Mouse (Mus musculus) stomach, embryonic 14.5 days (tissue): ENCODE measurements around the gene Cyb5rl. TPM values are rescaled to one million over a fixed set of nuclear protein-coding genes. Genes with fewer than 3 reads are reported as not detected.
A peak's percentile ranks its signal among the peaks of the same experiment; 100 is the strongest.

ENCODE experiments used
- ATAC-seq: fragments of 200-750 bp; cut with Nextera tagmentation; 2 replicates; pipeline ENCODE4 v1.8.0; 2017; ENCODE audit warnings: low read depth, moderate TSS enrichment; ENCODE audit not compliant: insufficient number of reproducible peaks, insufficient read depth, low FRiP score
- H3K27ac ChIP-seq: fragments of 300-500 bp; sonication (generic); 2 replicates; pipeline ENCODE4 v1.5.1; 2014; ENCODE audit warnings: mild to moderate bottlenecking, low read length, moderate library complexity, mixed read lengths
- H3K27me3 ChIP-seq: fragments of 300-500 bp; sonication (generic); 2 replicates; pipeline ENCODE4 v1.6.1; 2014; ENCODE audit warnings: low read length, control low read depth, mixed read lengths; ENCODE audit not compliant: control insufficient read depth, insufficient read depth
- H3K36me3 ChIP-seq: fragments of 300-500 bp; sonication (generic); 2 replicates; pipeline ENCODE4 v1.6.1; 2014; ENCODE audit warnings: mild to moderate bottlenecking, control low read depth, low read length, moderate library complexity, mixed read lengths; ENCODE audit not compliant: control insufficient read depth, insufficient read depth
- H3K4me1 ChIP-seq: fragments of 300-500 bp; sonication (generic); 2 replicates; pipeline ENCODE4 v1.6.1; 2014; ENCODE audit warnings: low read length, control low read depth, mixed read lengths; ENCODE audit not compliant: control insufficient read depth, insufficient read depth
- H3K4me2 ChIP-seq: fragments of 300-500 bp; sonication (generic); replicated peaks from 2 replicates; pipeline ENCODE4 v1.6.1; 2014; ENCODE audit warnings: low read depth, low read length, control low read depth
- H3K4me3 ChIP-seq: fragments of 300-500 bp; sonication (generic); 2 replicates; pipeline ENCODE4 v1.5.1; 2014; ENCODE audit warnings: low read depth, low read length, control low read depth
- H3K9ac ChIP-seq: fragments of 300-500 bp; sonication (generic); replicated peaks from 2 replicates; pipeline ENCODE4 v1.6.1; 2014; ENCODE audit warnings: low read depth, mild to moderate bottlenecking, control low read depth, low read length, moderate library complexity, mixed read lengths
- H3K9me3 ChIP-seq: fragments of 300-500 bp; sonication (generic); 2 replicates; pipeline ENCODE4 v1.6.1; 2016; ENCODE audit warnings: low read depth, low read length, control low read depth; ENCODE audit not compliant: control insufficient read depth
- WGBS: fragments of 180-500 bp; shearing (Covaris S2); extraction: QIAGEN DNeasy Blood & Tissue Kit; methylation state at CpG from one replicate; pipeline ENCODE4 v1.1.7; 2014; 5-methylcytosine and 5-hydroxymethylcytosine counted together
- polyA plus RNA-seq: library from polyadenylated mRNA; unstranded; fragments of >200 nt; fragmentation: Nextera tagmentation; extraction: Ambion mirVana; gene quantifications from 2 replicates; pipeline ENCODE4 v1.2.1, GENCODE M21; 2014

Cyb5rl gene
- 4.9 and 7.4 TPM in 2 replicates for polyA plus RNA-seq

DNA sequence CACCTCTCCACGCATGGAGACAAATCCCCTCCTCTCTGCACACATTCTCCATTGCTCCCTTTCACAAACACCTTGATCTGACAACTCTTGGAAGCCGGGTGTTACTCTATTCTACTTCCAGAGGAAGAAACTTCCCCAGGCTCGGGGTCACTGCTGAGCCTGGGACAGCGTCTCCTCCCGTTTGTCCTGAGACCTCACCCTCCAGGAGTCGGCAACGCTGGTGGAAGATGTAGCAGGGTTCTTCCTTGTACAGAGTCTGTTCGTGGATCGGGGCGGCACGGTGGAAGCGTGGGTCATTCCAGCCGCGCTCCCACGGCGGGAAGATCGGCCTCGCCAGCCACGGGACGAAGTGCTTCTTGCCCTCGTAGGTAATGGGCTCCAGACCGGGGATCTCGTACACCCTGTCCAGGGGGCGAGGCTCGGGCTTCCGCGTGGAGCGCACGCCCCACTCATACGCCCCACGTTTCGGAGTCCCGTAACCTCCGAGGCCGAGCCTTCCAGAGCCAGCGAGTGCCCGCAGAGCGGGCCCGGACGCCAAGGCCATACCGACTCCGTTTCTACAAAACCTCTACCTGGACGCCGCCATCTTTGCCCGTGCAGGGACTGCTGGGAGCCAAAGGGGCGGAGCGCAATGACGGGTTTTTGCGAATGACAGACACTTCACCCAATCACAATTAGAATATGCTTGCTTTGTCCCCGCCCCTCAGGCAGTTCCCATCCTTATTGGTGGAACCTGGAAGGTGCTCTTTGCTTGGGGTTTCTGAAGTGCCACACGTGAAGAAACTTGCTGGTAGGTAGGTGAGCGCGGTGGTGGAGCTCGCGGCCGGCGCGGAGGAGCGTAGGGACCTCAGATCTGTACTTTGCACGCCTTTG is at the start of gene Cyb5rl, which contains the start of gene Mrpl37:
Gene Cyb5rl, plus strand, starts transcription at position 737 of the 873 bp plus-strand sequence.
Gene Mrpl37, minus strand, starts transcription at position 617 of the 873 bp plus-strand sequence.
- ATAC-seq, result peak; percentile 98
- Histone ChIP-seq H3K36me3 (peaks cover 19% of the 10 kb centered on the region), H3K4me2 (peak within 1 kb of the TSS; percentile 99), H3K9ac (peak within 1 kb of the TSS; percentile 75), H3K27ac (peak within 1 kb of the TSS; percentile 48; the same call in 1 of the 2 replicates), H3K4me1 (peaks cover 12% of the 10 kb centered on the region), H3K27me3 (no peaks in the 10 kb centered on the region), H3K9me3 (no peaks in the 10 kb centered on the region), H3K4me3 (peak within 1 kb of the TSS; percentile 94)
- under 1% methylated on average over 60 of the region's 60 CpGs for WGBS

DNA sequence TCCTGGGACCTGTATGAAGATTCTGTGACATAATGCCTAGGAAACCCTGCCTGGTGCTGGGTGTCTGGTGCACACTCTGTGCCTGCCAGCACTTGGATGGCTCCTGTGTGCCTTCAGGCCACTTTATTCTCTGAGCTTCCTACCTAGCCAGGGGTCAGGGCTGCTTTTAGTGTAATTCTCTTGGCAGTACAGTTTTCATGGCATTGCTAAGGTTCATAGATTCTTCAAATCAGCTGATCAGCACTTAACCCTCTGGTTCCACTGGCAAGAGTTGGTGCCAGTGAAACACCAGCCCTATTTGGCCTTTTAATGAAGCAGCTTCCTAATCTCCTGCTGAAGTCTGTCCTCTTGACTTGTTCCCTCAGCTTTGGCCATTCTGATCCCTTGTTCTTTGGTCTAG is 49.5 kb upstream of the Cyb5rl start:
- H3K9me3 ChIP-seq, result no peaks in the 10 kb centered on the region
- ATAC-seq, result no peak
- no peak overlapping the region for H3K4me2 ChIP-seq
- H3K4me1 ChIP-seq, result peaks cover 28% of the 10 kb centered on the region
- no peak overlapping the region for H3K9ac ChIP-seq
- H3K27ac ChIP-seq, result no peak overlapping the region; the same call in 1 of the 2 replicates
- no peaks in the 10 kb centered on the region for H3K27me3 ChIP-seq
- H3K36me3 ChIP-seq, result no peaks in the 10 kb centered on the region
- no peak overlapping the region for H3K4me3 ChIP-seq

DNA sequence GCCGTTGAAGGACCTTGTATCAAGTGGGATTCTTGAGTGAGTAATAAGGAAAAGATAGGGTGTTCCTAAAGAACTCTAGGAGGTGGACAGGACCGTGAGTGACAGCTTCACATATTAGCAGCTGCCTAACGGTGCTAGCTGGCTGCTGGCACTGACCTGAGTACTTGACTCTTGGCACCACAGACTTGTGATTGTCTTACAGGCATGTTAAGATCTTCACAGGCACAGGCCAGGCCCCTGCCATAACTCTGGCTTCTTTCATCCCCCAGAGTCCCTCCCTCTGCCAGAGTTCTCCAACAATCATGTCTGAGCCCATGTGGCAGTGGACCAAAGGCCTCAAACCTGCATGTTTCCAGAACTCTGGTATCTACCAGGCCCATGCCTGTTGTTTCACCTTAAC is 48.3 kb upstream of the Cyb5rl start:
- H3K9ac ChIP-seq, result no peak overlapping the region
- no peak overlapping the region for H3K4me2 ChIP-seq
- H3K27ac ChIP-seq, result 0 out of 2 replicates have a peak overlapping the region, but pooled peaks have one; percentile 10
- H3K4me3 ChIP-seq, result no peak overlapping the region
- no peaks in the 10 kb centered on the region for H3K9me3 ChIP-seq
- H3K36me3 ChIP-seq, result no peaks in the 10 kb centered on the region; the same call in 1 of the 2 replicates
- 66% methylated on average over 3 of the region's 3 CpGs for WGBS
- H3K4me1 ChIP-seq, result peaks cover 31% of the 10 kb centered on the region
- no peaks in the 10 kb centered on the region for H3K27me3 ChIP-seq
- ATAC-seq, result no peak

DNA sequence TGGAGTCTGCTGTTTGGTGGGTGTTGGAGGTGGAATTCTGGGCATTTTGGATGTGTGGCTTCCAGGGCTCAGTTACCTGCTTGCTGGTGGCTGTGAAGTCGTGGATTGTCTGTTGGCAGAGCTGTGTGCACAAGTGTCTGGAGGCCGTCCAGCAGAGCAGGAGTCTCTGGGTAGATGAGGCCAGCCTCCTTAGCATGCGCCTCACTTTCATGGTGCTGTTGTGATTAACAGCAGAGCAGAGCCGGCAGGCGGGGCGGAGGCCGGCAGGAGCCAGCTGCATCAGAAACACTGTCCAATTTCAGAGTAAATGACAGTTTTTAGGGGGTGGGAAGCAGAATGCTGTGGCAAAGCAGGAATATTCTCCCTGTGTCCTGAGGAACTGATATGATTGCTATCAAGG is 47.8 kb upstream of the Cyb5rl start:
- Histone ChIP-seq H3K9me3 (no peaks in the 10 kb centered on the region), H3K4me2 (no peak overlapping the region), H3K27me3 (no peaks in the 10 kb centered on the region), H3K36me3 (no peaks in the 10 kb centered on the region; the same call in 1 of the 2 replicates), H3K4me1 (peaks cover 31% of the 10 kb centered on the region), H3K4me3 (no peak overlapping the region), H3K27ac (peak overlapping the region; percentile 15; the same call in 1 of the 2 replicates), H3K9ac (no peak overlapping the region)
- WGBS, result 44% methylated on average over 7 of the region's 7 CpGs
- ATAC-seq, result no peak

DNA sequence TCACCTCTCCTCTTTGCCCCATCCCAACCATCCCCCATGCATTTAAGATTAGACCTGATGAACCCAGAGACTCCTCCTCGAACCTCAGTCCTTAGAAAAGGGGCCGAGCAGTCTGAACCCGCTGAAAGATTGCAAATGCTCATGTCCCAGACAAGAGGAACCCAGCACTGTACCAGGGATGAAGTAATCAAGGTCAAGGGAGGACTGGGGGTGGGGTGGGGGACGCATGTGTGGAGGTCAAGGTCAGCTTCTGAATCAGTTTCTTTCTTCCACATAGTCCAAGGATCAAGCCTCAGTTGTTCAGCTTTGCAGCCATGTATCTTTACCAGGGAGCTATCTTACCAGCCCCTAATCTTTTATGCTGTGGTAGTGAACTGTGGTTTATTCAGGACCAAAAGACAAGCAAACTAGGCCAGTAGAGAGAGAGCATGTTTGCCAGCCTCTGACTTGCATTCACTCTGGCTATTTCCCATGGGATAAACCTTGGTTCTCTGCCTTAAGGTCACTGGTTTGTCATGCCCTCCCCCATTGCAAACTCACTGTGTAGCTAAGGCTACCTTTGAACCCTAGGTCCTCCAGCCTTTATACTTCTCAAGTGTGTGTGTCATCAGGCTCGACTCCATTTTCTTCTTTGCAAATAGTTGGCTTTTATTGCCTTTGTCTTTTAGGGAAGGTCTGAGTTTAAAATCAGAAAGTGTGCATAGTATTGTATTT is 46.3 kb upstream of the Cyb5rl start:
- WGBS, result 67% methylated on average over 5 of the region's 5 CpGs
- Histone ChIP-seq H3K36me3 (no peaks in the 10 kb centered on the region; the same call in 1 of the 2 replicates), H3K27me3 (no peaks in the 10 kb centered on the region), H3K4me3 (no peak overlapping the region), H3K4me2 (no peak overlapping the region), H3K9ac (no peak overlapping the region), H3K9me3 (no peaks in the 10 kb centered on the region), H3K4me1 (peaks cover 29% of the 10 kb centered on the region), H3K27ac (no peak overlapping the region)
- no peak for ATAC-seq

DNA sequence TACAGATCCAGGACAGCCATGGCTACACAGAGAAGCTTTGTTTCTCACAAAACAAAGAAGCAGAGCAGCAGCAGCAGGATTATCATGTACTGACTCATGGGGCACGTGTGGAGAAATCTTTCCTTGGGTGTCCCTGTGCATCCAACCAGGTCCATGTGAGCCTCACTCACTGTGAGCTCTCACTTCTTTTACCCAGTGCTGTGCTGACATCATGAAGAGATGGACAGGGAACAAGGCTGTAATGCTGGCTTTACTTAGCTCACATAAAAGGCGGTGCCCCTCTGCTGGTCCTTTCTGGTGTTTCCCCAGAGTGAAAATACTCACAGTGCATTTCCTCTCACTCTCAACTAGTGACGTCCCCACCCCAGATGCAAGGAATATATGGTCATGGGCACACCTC is 45.3 kb upstream of the Cyb5rl start:
- Histone ChIP-seq H3K4me1 (peaks cover 21% of the 10 kb centered on the region), H3K36me3 (no peaks in the 10 kb centered on the region; the same call in 1 of the 2 replicates), H3K4me3 (no peak overlapping the region), H3K4me2 (no peak overlapping the region), H3K9ac (no peak overlapping the region), H3K27ac (no peak overlapping the region), H3K9me3 (no peaks in the 10 kb centered on the region), H3K27me3 (no peaks in the 10 kb centered on the region)
- 75% methylated on average over 3 of the region's 3 CpGs for WGBS
- no peak for ATAC-seq

DNA sequence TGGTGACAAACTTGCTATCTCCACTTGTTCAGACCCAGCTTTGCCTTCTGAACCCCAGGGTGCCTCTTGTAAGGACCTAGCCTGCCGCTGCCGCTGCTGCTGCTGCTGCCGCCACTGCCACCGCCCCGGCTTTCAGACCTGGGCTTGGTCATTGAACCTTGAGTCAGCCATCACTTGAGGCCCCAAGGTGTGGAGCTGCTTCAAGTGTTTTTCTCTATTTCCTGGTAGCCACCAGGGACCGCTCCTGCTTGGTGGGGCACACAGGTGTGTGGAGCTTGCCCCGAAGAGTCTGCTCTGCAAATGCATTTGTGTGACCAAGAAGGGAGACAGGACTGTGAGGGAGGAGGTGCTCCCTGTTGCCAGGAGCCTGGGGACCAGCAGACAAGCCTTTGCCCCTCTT is 41.9 kb upstream of the Cyb5rl start:
- no peak overlapping the region for H3K27ac ChIP-seq
- H3K9ac ChIP-seq, result no peak overlapping the region
- no peaks in the 10 kb centered on the region for H3K9me3 ChIP-seq
- H3K4me1 ChIP-seq, result 0 out of 2 replicates have a peak, but pooled peaks cover 3% of the 10 kb centered on the region
- 77% methylated on average over 7 of the region's 7 CpGs for WGBS
- peaks cover 3% of the 10 kb centered on the region; the same call in 1 of the 2 replicates for H3K36me3 ChIP-seq
- H3K27me3 ChIP-seq, result no peaks in the 10 kb centered on the region
- H3K4me3 ChIP-seq, result no peak overlapping the region
- ATAC-seq, result 0 out of 2 replicates have a peak, but pooled peaks have one; percentile 23
- H3K4me2 ChIP-seq, result no peak overlapping the region

DNA sequence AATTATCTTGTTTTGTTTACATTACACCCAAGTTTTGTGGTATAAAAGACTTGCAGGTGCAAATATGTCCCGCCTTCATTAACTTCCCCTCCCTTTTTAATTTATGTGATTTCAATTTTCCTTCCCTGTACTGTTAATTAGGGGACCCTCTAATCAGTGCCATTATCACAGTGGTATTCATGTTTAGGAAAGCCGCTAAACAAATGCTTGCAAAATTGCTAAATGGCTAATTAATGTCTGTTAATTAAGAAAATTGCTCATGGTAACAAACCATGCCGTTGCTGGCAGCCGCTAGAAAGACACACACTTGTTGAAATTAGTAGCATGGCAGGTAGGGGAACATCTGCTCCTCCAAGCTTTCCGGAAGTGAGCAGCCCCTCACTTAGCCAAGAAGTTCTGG is 41.4 kb upstream of the Cyb5rl start:
- Histone ChIP-seq H3K27ac (no peak overlapping the region), H3K9me3 (no peaks in the 10 kb centered on the region), H3K27me3 (no peaks in the 10 kb centered on the region), H3K4me1 (0 out of 2 replicates have a peak, but pooled peaks cover 3% of the 10 kb centered on the region), H3K4me2 (no peak overlapping the region), H3K9ac (no peak overlapping the region), H3K36me3 (peaks cover 7% of the 10 kb centered on the region; the same call in 1 of the 2 replicates), H3K4me3 (no peak overlapping the region)
- ATAC-seq, result no peak
- WGBS, result 77% methylated on average over 5 of the region's 5 CpGs
